Mouse (Mus musculus): ENCODE measurements around the gene Plscr3.

DNA sequence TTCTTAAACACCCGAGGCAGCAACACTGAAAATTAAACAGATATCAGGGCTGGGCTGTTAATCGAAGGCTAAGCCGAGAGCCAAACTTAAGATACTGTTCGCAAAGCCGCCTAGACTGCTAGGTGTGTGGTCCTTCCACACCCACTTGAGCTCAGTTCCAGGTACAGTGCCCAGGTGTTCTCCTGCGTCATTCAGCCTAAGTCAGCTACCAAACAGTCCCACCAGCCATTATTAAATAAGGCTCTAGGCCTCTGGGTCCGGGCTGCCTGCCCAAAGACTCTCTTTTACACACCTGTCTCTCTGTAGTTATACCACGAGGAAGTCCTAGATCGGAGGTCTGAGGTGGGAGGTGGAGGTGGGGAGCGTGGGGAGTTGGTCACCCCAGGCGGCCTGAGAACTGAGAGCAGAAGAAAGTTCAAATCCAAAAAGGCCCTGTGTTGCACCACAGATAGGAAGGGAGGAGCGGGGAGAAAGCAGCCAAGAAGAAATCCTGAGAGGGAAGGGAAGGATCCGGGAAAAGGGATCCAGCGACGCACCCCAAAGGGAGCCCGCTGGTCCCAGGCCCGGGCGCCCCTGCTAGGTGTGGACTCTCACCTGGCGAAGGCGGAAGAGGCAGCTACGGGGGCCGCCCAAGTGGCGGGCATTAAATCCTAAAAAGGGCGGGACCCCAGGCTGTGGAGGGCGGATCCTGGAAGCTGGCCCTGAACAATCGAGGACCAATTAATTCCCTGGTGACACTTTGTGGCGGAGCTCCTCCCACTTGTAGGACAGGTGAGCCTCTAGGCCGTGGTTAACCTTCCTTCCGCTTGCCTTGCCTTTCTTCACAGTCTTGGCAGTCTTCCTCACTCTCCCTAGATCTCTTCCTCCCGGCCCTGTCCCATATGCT is 12.2 kb downstream of the Plscr3 start, which contains the start of gene Tnk1:
- TF ChIP-seq POLR2A (IDR thresholded peaks at IDR 0.05; ENCODE audit: extremely low read depth, insufficient read depth, low read length) (no peak), CTCF (IDR thresholded peaks at IDR 0.05; ENCODE audit: low read depth, low read length) (no peak)
